Mouse (Mus musculus): Measurements from ENCODE around the gene Rptor. TPM values are rescaled to one million over a fixed set of nuclear protein-coding genes. Genes with fewer than 3 reads are reported as not detected.

Rptor gene
- total and polyA plus RNA-seq, 3 experiments: 19.7 to 32.4 (median 32.1) TPM

DNA sequence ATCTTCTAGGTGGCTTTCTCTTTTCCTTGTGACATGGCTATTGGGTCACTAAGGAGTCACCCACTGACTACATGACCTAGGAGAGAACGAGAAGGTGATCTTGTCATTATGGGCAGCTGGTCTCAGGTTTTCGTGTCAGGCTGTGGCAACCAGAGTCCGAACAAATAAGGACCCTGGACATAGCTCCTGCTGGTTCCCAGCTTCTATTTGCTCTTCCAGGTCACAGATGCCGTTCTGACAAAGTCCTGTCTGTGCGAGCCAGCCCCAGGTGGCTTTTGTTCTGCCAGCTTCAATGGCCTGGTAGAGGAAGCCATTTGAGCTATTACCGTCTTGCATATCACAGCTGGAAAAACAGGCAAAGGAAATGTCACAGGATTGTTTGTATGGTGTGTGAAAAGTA lies 40.4 kb upstream of the Rptor start:
- Histone ChIP-seq H3K9ac (ENCODE audit: low read depth, low read length) (no peak overlapping the region), H3K27me3 (ENCODE audit: control insufficient read depth, insufficient read depth, low read length) (peaks cover 3% of the 10 kb centered on the region; the same call in 1 of the 2 replicates), H3K4me3 (no peak overlapping the region), H3K4me1 (ENCODE audit: control insufficient read depth, insufficient read depth, low read length) (no peaks in the 10 kb centered on the region), H3K27ac (no peak overlapping the region), H3K36me3 (ENCODE audit: control insufficient read depth, insufficient read depth, low read length) (no peaks in the 10 kb centered on the region), H3K79me2 (replicated peaks; ENCODE audit: control insufficient read depth, insufficient read depth, low read length) (no peaks in the 10 kb centered on the region)
- WGBS: 50% methylated on average over 6 of the region's 6 CpGs
- intact Hi-C loops (cut with DNase I): no loop called here
- DNase-seq: no peak
- no peak for TF ChIP-seq EP300 (IDR thresholded peaks at IDR 0.05; ENCODE audit: insufficient read depth, low read depth, low read length)
- TF ChIP-seq POLR2A (IDR thresholded peaks at IDR 0.05; ENCODE audit: insufficient read depth, low read depth, low read length): no peak
- TF ChIP-seq CTCF (IDR thresholded peaks at IDR 0.05): no peak

- TF ChIP-seq POLR2A (IDR thresholded peaks at IDR 0.05; ENCODE audit: insufficient read depth, low read depth, low read length): no peak
- no peak for TF ChIP-seq EP300 (IDR thresholded peaks at IDR 0.05; ENCODE audit: insufficient read depth, low read depth, low read length)
- no peak for TF ChIP-seq CTCF (IDR thresholded peaks at IDR 0.05)
- whole genome bisulfite sequencing: 55% methylated on average over 9 of the region's 9 CpGs
- no peak for DNase-seq
- intact Hi-C loops (cut with DNase I): no loop called here
- H3K4me1 ChIP-seq (ENCODE audit: control insufficient read depth, insufficient read depth, low read length): no peaks in the 10 kb centered on the region
- no peaks in the 10 kb centered on the region for H3K79me2 ChIP-seq (replicated peaks; ENCODE audit: control insufficient read depth, insufficient read depth, low read length)
- no peak overlapping the region for H3K9ac ChIP-seq (ENCODE audit: low read depth, low read length)
- H3K36me3 ChIP-seq (ENCODE audit: control insufficient read depth, insufficient read depth, low read length): no peaks in the 10 kb centered on the region
- H3K4me3 ChIP-seq: no peak overlapping the region
- peaks cover 3% of the 10 kb centered on the region; the same call in 1 of the 2 replicates for H3K27me3 ChIP-seq (ENCODE audit: control insufficient read depth, insufficient read depth, low read length)
- H3K27ac ChIP-seq: no peak overlapping the region
Observed at GRCm38 (mm10) chr11:119563166-119563565, 39.5 kb upstream of the Rptor start.

GRCm38 (mm10) chr11:119564383-119564782 lies 38.3 kb upstream of the Rptor start:
- no peak overlapping the region for H3K4me3 ChIP-seq
- no peak overlapping the region for H3K9ac ChIP-seq (ENCODE audit: low read depth, low read length)
- no peak for DNase-seq
- intact Hi-C loops (cut with DNase I): no loop called here
- H3K27me3 ChIP-seq (ENCODE audit: control insufficient read depth, insufficient read depth, low read length): peaks cover 3% of the 10 kb centered on the region; the same call in 1 of the 2 replicates
- no peaks in the 10 kb centered on the region for H3K36me3 ChIP-seq (ENCODE audit: control insufficient read depth, insufficient read depth, low read length)
- no peaks in the 10 kb centered on the region for H3K4me1 ChIP-seq (ENCODE audit: control insufficient read depth, insufficient read depth, low read length)
- no peaks in the 10 kb centered on the region for H3K79me2 ChIP-seq (replicated peaks; ENCODE audit: control insufficient read depth, insufficient read depth, low read length)
- 73% methylated on average over 10 of the region's 10 CpGs for WGBS
- no peak overlapping the region for H3K27ac ChIP-seq
- TF ChIP-seq EP300 (IDR thresholded peaks at IDR 0.05; ENCODE audit: insufficient read depth, low read depth, low read length) (no peak), POLR2A (IDR thresholded peaks at IDR 0.05; ENCODE audit: insufficient read depth, low read depth, low read length) (no peak), CTCF (IDR thresholded peaks at IDR 0.05) (no peak)

DNA sequence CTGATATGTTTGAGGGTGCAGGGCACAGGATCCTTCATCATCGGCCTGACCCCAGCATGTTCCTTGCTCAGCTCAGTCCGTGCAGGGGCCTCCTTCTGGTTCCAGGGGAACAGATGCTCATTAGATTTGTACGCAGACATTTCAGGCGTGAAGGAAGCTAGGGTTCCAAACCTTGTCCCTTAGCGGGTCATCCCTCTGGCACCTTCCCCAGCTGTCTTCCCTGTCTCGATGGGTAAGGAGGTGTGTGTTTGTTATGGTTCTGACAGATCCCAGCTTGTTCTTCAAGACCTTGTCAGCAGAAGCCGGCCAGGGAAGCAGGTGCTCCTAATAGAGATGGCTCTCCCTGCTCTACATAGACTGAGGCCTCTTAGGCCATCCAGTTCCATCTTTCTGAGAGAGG lies 37.7 kb upstream of the Rptor start:
- 79% methylated on average over 7 of the region's 7 CpGs for WGBS
- DNase-seq: no peak
- Histone ChIP-seq H3K27ac (no peak overlapping the region), H3K4me1 (ENCODE audit: control insufficient read depth, insufficient read depth, low read length) (no peaks in the 10 kb centered on the region), H3K4me3 (no peak overlapping the region), H3K9ac (ENCODE audit: low read depth, low read length) (no peak overlapping the region), H3K27me3 (ENCODE audit: control insufficient read depth, insufficient read depth, low read length) (peaks cover 3% of the 10 kb centered on the region; the same call in 1 of the 2 replicates), H3K36me3 (ENCODE audit: control insufficient read depth, insufficient read depth, low read length) (no peaks in the 10 kb centered on the region), H3K79me2 (replicated peaks; ENCODE audit: control insufficient read depth, insufficient read depth, low read length) (no peaks in the 10 kb centered on the region)
- TF ChIP-seq POLR2A (IDR thresholded peaks at IDR 0.05; ENCODE audit: insufficient read depth, low read depth, low read length): no peak
- no peak for TF ChIP-seq CTCF (IDR thresholded peaks at IDR 0.05)
- TF ChIP-seq EP300 (IDR thresholded peaks at IDR 0.05; ENCODE audit: insufficient read depth, low read depth, low read length): no peak
- intact Hi-C loops (cut with DNase I): no loop called here

GRCm38 (mm10) chr11:119565684-119566083 lies 37.0 kb upstream of the Rptor start:
- Histone ChIP-seq H3K9ac (ENCODE audit: low read depth, low read length) (no peak overlapping the region), H3K27ac (no peak overlapping the region), H3K27me3 (ENCODE audit: control insufficient read depth, insufficient read depth, low read length) (peaks cover 3% of the 10 kb centered on the region; the same call in 1 of the 2 replicates), H3K36me3 (ENCODE audit: control insufficient read depth, insufficient read depth, low read length) (no peaks in the 10 kb centered on the region), H3K79me2 (replicated peaks; ENCODE audit: control insufficient read depth, insufficient read depth, low read length) (no peaks in the 10 kb centered on the region), H3K4me3 (no peak overlapping the region), H3K4me1 (ENCODE audit: control insufficient read depth, insufficient read depth, low read length) (no peaks in the 10 kb centered on the region)
- WGBS: 31% methylated on average over 10 of the region's 10 CpGs
- no peak for DNase-seq
- TF ChIP-seq CTCF (IDR thresholded peaks at IDR 0.05): no peak
- TF ChIP-seq EP300 (IDR thresholded peaks at IDR 0.05; ENCODE audit: insufficient read depth, low read depth, low read length): no peak
- TF ChIP-seq POLR2A (IDR thresholded peaks at IDR 0.05; ENCODE audit: insufficient read depth, low read depth, low read length): no peak
- intact Hi-C loops (cut with DNase I): no loop called here

- TF ChIP-seq CTCF (IDR thresholded peaks at IDR 0.05): no peak
- TF ChIP-seq POLR2A (IDR thresholded peaks at IDR 0.05; ENCODE audit: insufficient read depth, low read depth, low read length): no peak
- no peak for TF ChIP-seq EP300 (IDR thresholded peaks at IDR 0.05; ENCODE audit: insufficient read depth, low read depth, low read length)
- no peaks in the 10 kb centered on the region for H3K79me2 ChIP-seq (replicated peaks; ENCODE audit: control insufficient read depth, insufficient read depth, low read length)
- H3K4me3 ChIP-seq: no peak overlapping the region
- no peak for DNase-seq
- intact Hi-C loops (cut with DNase I): no loop called here
- no peak overlapping the region for H3K27ac ChIP-seq
- H3K27me3 ChIP-seq (ENCODE audit: control insufficient read depth, insufficient read depth, low read length): peaks cover 3% of the 10 kb centered on the region; the same call in 1 of the 2 replicates
- no peaks in the 10 kb centered on the region for H3K36me3 ChIP-seq (ENCODE audit: control insufficient read depth, insufficient read depth, low read length)
- no peaks in the 10 kb centered on the region for H3K4me1 ChIP-seq (ENCODE audit: control insufficient read depth, insufficient read depth, low read length)
- no peak overlapping the region for H3K9ac ChIP-seq (ENCODE audit: low read depth, low read length)
- WGBS: 49% methylated on average over 5 of the region's 5 CpGs
Observed at GRCm38 (mm10) chr11:119566188-119566587, 36.5 kb upstream of the Rptor start.

Measured in heart, adult 2 months (tissue).